Mouse (Mus musculus): ENCODE data around the gene Mybpc2. TPM values are rescaled to one million over a fixed set of nuclear protein-coding genes. Genes with fewer than 3 reads are reported as not detected.

Gene Mybpc2
- polyA plus RNA-seq, 1 experiment from 2014 or later = 0.27 TPM

GRCm38 (mm10) chr7:44519240-44519913 is 5.1 kb downstream of the Mybpc2 start:
- Histone ChIP-seq H3K9ac (no peak overlapping the region), H3K36me3 (no peaks in the 10 kb centered on the region), H3K4me3 (replicated peaks) (no peak overlapping the region), H3K4me2 (no peak overlapping the region), H3K9me3 (no peaks in the 10 kb centered on the region), H3K27me3 (replicated peaks) (peaks cover 14% of the 10 kb centered on the region; the same call in 1 of the 2 replicates), H3K27ac (no peak overlapping the region), H3K4me1 (no peaks in the 10 kb centered on the region)
- no peak for ATAC-seq (ENCODE audit: insufficient read depth, low FRiP score, low read depth)
- WGBS = 64% methylated on average over 9 of the region's 9 CpGs

- H3K4me3 ChIP-seq (replicated peaks) = no peak overlapping the region
- H3K4me1 ChIP-seq = no peaks in the 10 kb centered on the region
- no peaks in the 10 kb centered on the region for H3K36me3 ChIP-seq
- no peak overlapping the region for H3K9ac ChIP-seq
- no peaks in the 10 kb centered on the region; the same call in 1 of the 2 replicates for H3K27me3 ChIP-seq (replicated peaks)
- H3K27ac ChIP-seq = no peak overlapping the region
- H3K9me3 ChIP-seq = no peaks in the 10 kb centered on the region
- H3K4me2 ChIP-seq = no peak overlapping the region
- no peak for ATAC-seq (ENCODE audit: insufficient read depth, low FRiP score, low read depth)
Observed at GRCm38 (mm10) chr7:44507491-44507890, 17.0 kb downstream of the Mybpc2 start.

- Histone ChIP-seq H3K4me3 (replicated peaks) (no peak overlapping the region), H3K9me3 (no peaks in the 10 kb centered on the region), H3K36me3 (no peaks in the 10 kb centered on the region), H3K27ac (no peak overlapping the region), H3K4me1 (no peaks in the 10 kb centered on the region; the same call in 1 of the 2 replicates), H3K27me3 (replicated peaks) (no peaks in the 10 kb centered on the region), H3K4me2 (no peak overlapping the region), H3K9ac (no peak overlapping the region)
- ATAC-seq (ENCODE audit: insufficient read depth, low FRiP score, low read depth) = no peak
- WGBS = 33% methylated on average over 5 of the region's 5 CpGs
Observed at GRCm38 (mm10) chr7:44501563-44502115, 22.8 kb downstream of the Mybpc2 start.

GRCm38 (mm10) chr7:44500046-44500445 is 24.4 kb downstream of the Mybpc2 start:
- Histone ChIP-seq H3K27me3 (replicated peaks) (no peaks in the 10 kb centered on the region), H3K9me3 (no peaks in the 10 kb centered on the region), H3K9ac (no peak overlapping the region), H3K4me2 (no peak overlapping the region), H3K4me3 (replicated peaks) (no peak overlapping the region), H3K27ac (no peak overlapping the region), H3K4me1 (peaks cover 8% of the 10 kb centered on the region), H3K36me3 (no peaks in the 10 kb centered on the region)
- ATAC-seq (ENCODE audit: insufficient read depth, low FRiP score, low read depth) = no peak
- WGBS = 52% methylated on average over 20 of the region's 20 CpGs

- H3K27me3 ChIP-seq (replicated peaks) = no peaks in the 10 kb centered on the region
- H3K36me3 ChIP-seq = no peaks in the 10 kb centered on the region
- H3K9ac ChIP-seq = no peak overlapping the region
- ATAC-seq (ENCODE audit: insufficient read depth, low FRiP score, low read depth) = no peak
- H3K4me3 ChIP-seq (replicated peaks) = no peak overlapping the region
- no peak overlapping the region for H3K4me2 ChIP-seq
- peaks cover 13% of the 10 kb centered on the region for H3K4me1 ChIP-seq
- 72% methylated on average over 1 of the region's 1 CpGs for WGBS
- no peaks in the 10 kb centered on the region for H3K9me3 ChIP-seq
- no peak overlapping the region for H3K27ac ChIP-seq
Observed at GRCm38 (mm10) chr7:44498922-44499321, 25.5 kb downstream of the Mybpc2 start.

- no peaks in the 10 kb centered on the region for H3K27me3 ChIP-seq (replicated peaks)
- no peaks in the 10 kb centered on the region for H3K9me3 ChIP-seq
- H3K4me1 ChIP-seq = peaks cover 13% of the 10 kb centered on the region
- peaks cover under 1% of the 10 kb centered on the region; the same call in 1 of the 2 replicates for H3K36me3 ChIP-seq
- H3K4me3 ChIP-seq (replicated peaks) = peak overlapping the region; percentile 77
- no peak overlapping the region for H3K9ac ChIP-seq
- H3K4me2 ChIP-seq = peak overlapping the region; percentile 95
- 66% methylated on average over 10 of the region's 10 CpGs for WGBS
- ATAC-seq (ENCODE audit: insufficient read depth, low FRiP score, low read depth) = no peak
- 0 out of 2 replicates have a peak overlapping the region, but pooled peaks have one; percentile 77 for H3K27ac ChIP-seq
Observed at GRCm38 (mm10) chr7:44497361-44498055, 26.9 kb downstream of the Mybpc2 start.

- 1% methylated on average over 26 of the region's 26 CpGs for WGBS
- Histone ChIP-seq H3K9me3 (no peaks in the 10 kb centered on the region), H3K4me1 (peaks cover 13% of the 10 kb centered on the region), H3K4me2 (peak overlapping the region; percentile 95), H3K36me3 (peaks cover 7% of the 10 kb centered on the region; the same call in 1 of the 2 replicates), H3K27ac (peak overlapping the region; percentile 77), H3K9ac (peak overlapping the region; percentile 45), H3K27me3 (replicated peaks) (no peaks in the 10 kb centered on the region), H3K4me3 (replicated peaks) (peak overlapping the region; percentile 77)
- no peak for ATAC-seq (ENCODE audit: insufficient read depth, low FRiP score, low read depth)
Observed at GRCm38 (mm10) chr7:44496771-44497109, 27.7 kb downstream of the Mybpc2 start.

- Histone ChIP-seq H3K27ac (peak within 1 kb of the TSS; percentile 96), H3K4me3 (replicated peaks) (peak within 1 kb of the TSS; percentile 77), H3K27me3 (replicated peaks) (no peaks in the 10 kb centered on the region), H3K36me3 (peaks cover 13% of the 10 kb centered on the region; the same call in 1 of the 2 replicates), H3K9me3 (no peaks in the 10 kb centered on the region), H3K4me1 (peaks cover 13% of the 10 kb centered on the region), H3K9ac (peak within 1 kb of the TSS; percentile 83), H3K4me2 (peak within 1 kb of the TSS; percentile 95)
- WGBS = under 1% methylated on average over 53 of the region's 58 CpGs
- ATAC-seq (ENCODE audit: insufficient read depth, low FRiP score, low read depth) = peak; percentile 97
Observed at GRCm38 (mm10) chr7:44495992-44496770, 28.3 kb downstream of the Mybpc2 start, which contains the start of the genes Emc10 and Fam71e1. Gene Emc10, minus strand, starts transcription at chr7:44496529. Gene Fam71e1, plus strand, starts transcription at chr7:44496581.

GRCm38 (mm10) chr7:44495086-44495485 is 29.4 kb downstream of the Mybpc2 start:
- peaks cover 13% of the 10 kb centered on the region for H3K4me1 ChIP-seq
- H3K27me3 ChIP-seq (replicated peaks) = no peaks in the 10 kb centered on the region
- H3K4me3 ChIP-seq (replicated peaks) = peak overlapping the region; percentile 77; the same call in 1 of the 2 replicates
- H3K9ac ChIP-seq = no peak overlapping the region
- peak overlapping the region; percentile 72 for H3K4me2 ChIP-seq
- no peak for ATAC-seq (ENCODE audit: insufficient read depth, low FRiP score, low read depth)
- no peak overlapping the region for H3K27ac ChIP-seq
- 78% methylated on average over 7 of the region's 7 CpGs for WGBS
- peaks cover 23% of the 10 kb centered on the region for H3K36me3 ChIP-seq
- no peaks in the 10 kb centered on the region for H3K9me3 ChIP-seq

GRCm38 (mm10) chr7:44494681-44495080 is 29.8 kb downstream of the Mybpc2 start:
- 91% methylated on average over 12 of the region's 12 CpGs for WGBS
- H3K9ac ChIP-seq = no peak overlapping the region
- H3K9me3 ChIP-seq = no peaks in the 10 kb centered on the region
- H3K4me3 ChIP-seq (replicated peaks) = no peak overlapping the region
- no peak for ATAC-seq (ENCODE audit: insufficient read depth, low FRiP score, low read depth)
- H3K4me1 ChIP-seq = peaks cover 13% of the 10 kb centered on the region
- H3K27ac ChIP-seq = no peak overlapping the region
- H3K4me2 ChIP-seq = no peak overlapping the region
- peaks cover 26% of the 10 kb centered on the region for H3K36me3 ChIP-seq
- no peaks in the 10 kb centered on the region for H3K27me3 ChIP-seq (replicated peaks)

- H3K9me3 ChIP-seq = no peaks in the 10 kb centered on the region
- no peak overlapping the region for H3K9ac ChIP-seq
- peaks cover 32% of the 10 kb centered on the region for H3K36me3 ChIP-seq
- H3K4me1 ChIP-seq = peaks cover 13% of the 10 kb centered on the region
- no peak overlapping the region for H3K27ac ChIP-seq
- no peak for ATAC-seq (ENCODE audit: insufficient read depth, low FRiP score, low read depth)
- no peak overlapping the region for H3K4me3 ChIP-seq (replicated peaks)
- no peaks in the 10 kb centered on the region for H3K27me3 ChIP-seq (replicated peaks)
- WGBS = 91% methylated on average over 21 of the region's 21 CpGs
- H3K4me2 ChIP-seq = no peak overlapping the region
Observed at GRCm38 (mm10) chr7:44492166-44492826, 32.2 kb downstream of the Mybpc2 start.
